Mouse (Mus musculus) neural tube, embryonic 11.5 days (tissue): ENCODE data around the gene Zcwpw1. TPM values are rescaled to one million over a fixed set of nuclear protein-coding genes. Genes with fewer than 3 reads are reported as not detected.

Source experiments
- ATAC-seq: fragments of 200-750 bp; cut with Nextera tagmentation; 2 replicates; pipeline ENCODE4 v1.8.0; 2017; ENCODE audit warnings: moderate number of reproducible peaks, mild to moderate bottlenecking, moderate TSS enrichment, moderate library complexity; ENCODE audit not compliant: insufficient read depth, low FRiP score, low TSS enrichment
- DNase-seq: peaks from one replicate; pipeline ENCODE4 v3.0.0-alpha.2; 2015; ENCODE audit warnings: low spot score
- H3K27ac ChIP-seq: fragments of 300-500 bp; sonication (generic); 2 replicates; pipeline ENCODE4 v1.5.1; 2014; ENCODE audit warnings: low read depth, mild to moderate bottlenecking, low read length
- H3K27me3 ChIP-seq: fragments of 300-500 bp; sonication (generic); 2 replicates; pipeline ENCODE4 v1.6.1; 2014; ENCODE audit warnings: mild to moderate bottlenecking, low read length, mixed read lengths; ENCODE audit not compliant: control insufficient read depth, insufficient read depth
- H3K36me3 ChIP-seq: fragments of 300-500 bp; sonication (generic); 2 replicates; pipeline ENCODE4 v1.6.1; 2014; ENCODE audit warnings: mild to moderate bottlenecking, low read length, moderate library complexity, mixed read lengths; ENCODE audit not compliant: control insufficient read depth, insufficient read depth
- H3K4me1 ChIP-seq: fragments of 300-500 bp; sonication (generic); 2 replicates; pipeline ENCODE4 v1.6.1; 2014; ENCODE audit warnings: low read length, mixed read lengths; ENCODE audit not compliant: control insufficient read depth, insufficient read depth
- H3K4me2 ChIP-seq: fragments of 300-500 bp; sonication (generic); 2 replicates; pipeline ENCODE4 v1.6.1; 2014; ENCODE audit warnings: low read depth, mild to moderate bottlenecking, moderate library complexity
- H3K4me3 ChIP-seq: fragments of 300-500 bp; sonication (generic); 2 replicates; pipeline ENCODE4 v1.5.1; 2014; ENCODE audit warnings: low read depth, low read length
- H3K9ac ChIP-seq: fragments of 300-500 bp; sonication (generic); 2 replicates; pipeline ENCODE4 v1.6.1; 2014; ENCODE audit warnings: mild to moderate bottlenecking, low read length
- H3K9me3 ChIP-seq: fragments of 300-500 bp; sonication (generic); 2 replicates; pipeline ENCODE4 v1.6.1; 2016; ENCODE audit warnings: low read length; ENCODE audit not compliant: control insufficient read depth
- WGBS: fragments of 180-500 bp; shearing (Covaris S2); extraction: QIAGEN DNeasy Blood & Tissue Kit; methylation state at CpG from one replicate; pipeline ENCODE4 v1.1.7; 2014; 5-methylcytosine and 5-hydroxymethylcytosine counted together
- polyA plus RNA-seq: library from polyadenylated mRNA; unstranded; fragments of >200 nt; fragmentation: Nextera tagmentation; extraction: Ambion mirVana; gene quantifications from 2 replicates; pipeline ENCODE4 v1.2.1, GENCODE M21; 2014

Zcwpw1 gene
- polyA plus RNA-seq, 1 experiment from 2014 or later, result 11.4 TPM

- Histone ChIP-seq H3K36me3 (no peaks in the 10 kb centered on the region), H3K4me1 (no peaks in the 10 kb centered on the region), H3K27ac (no peak overlapping the region), H3K4me3 (no peak overlapping the region), H3K9me3 (no peaks in the 10 kb centered on the region), H3K27me3 (no peaks in the 10 kb centered on the region), H3K4me2 (no peak overlapping the region), H3K9ac (no peak overlapping the region)
- WGBS, result 32% methylated on average over 4 of the region's 4 CpGs
- peak; percentile 75 for DNase-seq
- ATAC-seq, result peak; percentile 32; the same call in 1 of the 2 replicates
Observed at GRCm38 (mm10) chr5:137759971-137760412, 27.6 kb upstream of the Zcwpw1 start.

GRCm38 (mm10) chr5:137764609-137765340 lies 22.8 kb upstream of the Zcwpw1 start:
- H3K36me3 ChIP-seq, result no peaks in the 10 kb centered on the region
- H3K27me3 ChIP-seq, result no peaks in the 10 kb centered on the region
- no peak for ATAC-seq
- no peak overlapping the region for H3K4me3 ChIP-seq
- H3K4me2 ChIP-seq, result no peak overlapping the region
- H3K4me1 ChIP-seq, result no peaks in the 10 kb centered on the region
- DNase-seq, result no peak
- WGBS, result 59% methylated on average over 9 of the region's 9 CpGs
- no peaks in the 10 kb centered on the region for H3K9me3 ChIP-seq
- no peak overlapping the region for H3K9ac ChIP-seq
- H3K27ac ChIP-seq, result no peak overlapping the region

- H3K36me3 ChIP-seq, result no peaks in the 10 kb centered on the region
- H3K9me3 ChIP-seq, result no peaks in the 10 kb centered on the region
- H3K4me1 ChIP-seq, result no peaks in the 10 kb centered on the region
- ATAC-seq (no peak), DNase-seq (peak; percentile 55)
- H3K4me3 ChIP-seq, result no peak overlapping the region
- H3K27ac ChIP-seq, result no peak overlapping the region
- no peak overlapping the region for H3K9ac ChIP-seq
- WGBS, result 65% methylated on average over 3 of the region's 3 CpGs
- H3K27me3 ChIP-seq, result no peaks in the 10 kb centered on the region
- no peak overlapping the region for H3K4me2 ChIP-seq
Observed at GRCm38 (mm10) chr5:137766270-137766669, 21.3 kb upstream of the Zcwpw1 start.

GRCm38 (mm10) chr5:137768475-137768874 lies 19.1 kb upstream of the Zcwpw1 start:
- DNase-seq, result no peak
- no peaks in the 10 kb centered on the region for H3K9me3 ChIP-seq

GRCm38 (mm10) chr5:137770709-137771108 lies 16.9 kb upstream of the Zcwpw1 start:
- no peak overlapping the region for H3K27ac ChIP-seq
- H3K27me3 ChIP-seq, result no peaks in the 10 kb centered on the region
- WGBS, result 47% methylated on average over 2 of the region's 2 CpGs
- H3K4me2 ChIP-seq, result no peak overlapping the region
- H3K9me3 ChIP-seq, result no peaks in the 10 kb centered on the region
- no peak overlapping the region for H3K4me3 ChIP-seq
- no peaks in the 10 kb centered on the region for H3K36me3 ChIP-seq
- no peak overlapping the region for H3K9ac ChIP-seq
- ATAC-seq (no peak), DNase-seq (peak; percentile 37)
- H3K4me1 ChIP-seq, result no peaks in the 10 kb centered on the region

More at GRCm38 (mm10) chr5:137768475-137768874, 19.1 kb upstream of the Zcwpw1 start:
- H3K27ac ChIP-seq, result no peak overlapping the region
- no peak overlapping the region for H3K9ac ChIP-seq
- H3K4me2 ChIP-seq, result no peak overlapping the region
- no peaks in the 10 kb centered on the region for H3K27me3 ChIP-seq
- no peak for ATAC-seq
- no peak overlapping the region for H3K4me3 ChIP-seq
- WGBS, result 43% methylated on average over 1 of the region's 1 CpGs
- H3K36me3 ChIP-seq, result no peaks in the 10 kb centered on the region
- no peaks in the 10 kb centered on the region for H3K4me1 ChIP-seq

- Histone ChIP-seq H3K9me3 (no peaks in the 10 kb centered on the region), H3K4me3 (no peak overlapping the region), H3K27me3 (no peaks in the 10 kb centered on the region), H3K27ac (no peak overlapping the region), H3K4me2 (no peak overlapping the region), H3K9ac (no peak overlapping the region), H3K4me1 (no peaks in the 10 kb centered on the region), H3K36me3 (no peaks in the 10 kb centered on the region)
- ATAC-seq, result no peak
- DNase-seq, result no peak
Observed at GRCm38 (mm10) chr5:137772755-137773154, 14.8 kb upstream of the Zcwpw1 start.

- Histone ChIP-seq H3K27ac (no peak overlapping the region), H3K27me3 (no peaks in the 10 kb centered on the region), H3K36me3 (peaks cover 2% of the 10 kb centered on the region; the same call in 1 of the 2 replicates), H3K9ac (no peak overlapping the region), H3K4me1 (peaks cover 10% of the 10 kb centered on the region), H3K9me3 (no peaks in the 10 kb centered on the region), H3K4me2 (no peak overlapping the region), H3K4me3 (no peak overlapping the region)
- DNase-seq, result no peak
- no peak for ATAC-seq
- WGBS, result 94% methylated on average over 2 of the region's 2 CpGs
Observed at GRCm38 (mm10) chr5:137775587-137776290, 11.9 kb upstream of the Zcwpw1 start.

GRCm38 (mm10) chr5:137776408-137776918 lies 11.1 kb upstream of the Zcwpw1 start:
- ATAC-seq (no peak), DNase-seq (no peak)
- H3K9me3 ChIP-seq, result no peaks in the 10 kb centered on the region
- no peak overlapping the region for H3K4me3 ChIP-seq
- peaks cover 5% of the 10 kb centered on the region; the same call in 1 of the 2 replicates for H3K36me3 ChIP-seq
- peaks cover 10% of the 10 kb centered on the region for H3K4me1 ChIP-seq
- H3K27me3 ChIP-seq, result no peaks in the 10 kb centered on the region
- 52% methylated on average over 5 of the region's 5 CpGs for WGBS
- no peak overlapping the region for H3K9ac ChIP-seq
- no peak overlapping the region for H3K27ac ChIP-seq
- H3K4me2 ChIP-seq, result no peak overlapping the region
